Mouse (Mus musculus): ENCODE measurements around the gene Snx13. TPM values are rescaled to one million over a fixed set of nuclear protein-coding genes. Genes with fewer than 3 reads are reported as not detected.

Gene Snx13
- polyA plus RNA-seq, 1 experiment = 39.0 TPM

GRCm38 (mm10) chr12:35016481-35017250 lies 30.3 kb upstream of the Snx13 start:
- Histone ChIP-seq H3K4me1 (ENCODE audit: control insufficient read depth, insufficient read depth, low read length) (peaks cover 14% of the 10 kb centered on the region), H3K4me3 (ENCODE audit: insufficient read depth, low read length) (no peak overlapping the region), H3K27ac (ENCODE audit: insufficient read depth, low read depth, low read length) (no peak overlapping the region)
- TF ChIP-seq CTCF (IDR thresholded peaks at IDR 0.05; ENCODE audit: low read depth, low read length) (no peak), POLR2A (IDR thresholded peaks at IDR 0.05; ENCODE audit: borderline replicate concordance, low read depth, low read length) (no peak)

GRCm38 (mm10) chr12:35018679-35019237 lies 28.2 kb upstream of the Snx13 start:
- H3K4me3 ChIP-seq (ENCODE audit: insufficient read depth, low read length) = no peak overlapping the region
- peaks cover 9% of the 10 kb centered on the region for H3K4me1 ChIP-seq (ENCODE audit: control insufficient read depth, insufficient read depth, low read length)
- H3K27ac ChIP-seq (ENCODE audit: insufficient read depth, low read depth, low read length) = peak overlapping the region; percentile 41
- TF ChIP-seq POLR2A (IDR thresholded peaks at IDR 0.05; ENCODE audit: borderline replicate concordance, low read depth, low read length) (no peak), CTCF (IDR thresholded peaks at IDR 0.05; ENCODE audit: low read depth, low read length) (no peak)

GRCm38 (mm10) chr12:35021285-35021684 lies 25.7 kb upstream of the Snx13 start:
- Histone ChIP-seq H3K4me1 (ENCODE audit: control insufficient read depth, insufficient read depth, low read length) (peaks cover 16% of the 10 kb centered on the region), H3K27ac (ENCODE audit: insufficient read depth, low read depth, low read length) (no peak overlapping the region), H3K4me3 (ENCODE audit: insufficient read depth, low read length) (no peak overlapping the region)
- no peak for TF ChIP-seq CTCF (IDR thresholded peaks at IDR 0.05; ENCODE audit: low read depth, low read length)
- no peak for TF ChIP-seq POLR2A (IDR thresholded peaks at IDR 0.05; ENCODE audit: borderline replicate concordance, low read depth, low read length)

- Histone ChIP-seq H3K27ac (ENCODE audit: insufficient read depth, low read depth, low read length) (no peak overlapping the region), H3K4me3 (ENCODE audit: insufficient read depth, low read length) (no peak overlapping the region), H3K4me1 (ENCODE audit: control insufficient read depth, insufficient read depth, low read length) (peaks cover 20% of the 10 kb centered on the region)
- TF ChIP-seq POLR2A (IDR thresholded peaks at IDR 0.05; ENCODE audit: borderline replicate concordance, low read depth, low read length) (no peak), CTCF (IDR thresholded peaks at IDR 0.05; ENCODE audit: low read depth, low read length) (no peak)
These were observed 24.9 kb upstream of the Snx13 start for GRCm38 (mm10) chr12:35022066-35022465.

GRCm38 (mm10) chr12:35025916-35026432 lies 21.0 kb upstream of the Snx13 start:
- H3K4me1 ChIP-seq (ENCODE audit: control insufficient read depth, insufficient read depth, low read length) = peaks cover 11% of the 10 kb centered on the region
- H3K27ac ChIP-seq (ENCODE audit: insufficient read depth, low read depth, low read length) = peak overlapping the region; percentile 74
- H3K4me3 ChIP-seq (ENCODE audit: insufficient read depth, low read length) = no peak overlapping the region
- TF ChIP-seq CTCF (IDR thresholded peaks at IDR 0.05; ENCODE audit: low read depth, low read length) (no peak), POLR2A (IDR thresholded peaks at IDR 0.05; ENCODE audit: borderline replicate concordance, low read depth, low read length) (no peak)

GRCm38 (mm10) chr12:35027533-35027932 lies 19.5 kb upstream of the Snx13 start:
- Histone ChIP-seq H3K4me1 (ENCODE audit: control insufficient read depth, insufficient read depth, low read length) (peaks cover 11% of the 10 kb centered on the region), H3K4me3 (ENCODE audit: insufficient read depth, low read length) (no peak overlapping the region), H3K27ac (ENCODE audit: insufficient read depth, low read depth, low read length) (no peak overlapping the region)
- TF ChIP-seq POLR2A (IDR thresholded peaks at IDR 0.05; ENCODE audit: borderline replicate concordance, low read depth, low read length) = no peak
- TF ChIP-seq CTCF (IDR thresholded peaks at IDR 0.05; ENCODE audit: low read depth, low read length) = no peak

GRCm38 (mm10) chr12:35038668-35039570 lies 8.1 kb upstream of the Snx13 start:
- TF ChIP-seq POLR2A (IDR thresholded peaks at IDR 0.05; ENCODE audit: borderline replicate concordance, low read depth, low read length) (no peak), CTCF (IDR thresholded peaks at IDR 0.05; ENCODE audit: low read depth, low read length) (no peak)
- Histone ChIP-seq H3K4me1 (ENCODE audit: control insufficient read depth, insufficient read depth, low read length) (peaks cover 31% of the 10 kb centered on the region), H3K4me3 (ENCODE audit: insufficient read depth, low read length) (peak overlapping the region; percentile 58), H3K27ac (ENCODE audit: insufficient read depth, low read depth, low read length) (peak overlapping the region; percentile 97)

- no peak for TF ChIP-seq CTCF (IDR thresholded peaks at IDR 0.05; ENCODE audit: low read depth, low read length)
- no peak for TF ChIP-seq POLR2A (IDR thresholded peaks at IDR 0.05; ENCODE audit: borderline replicate concordance, low read depth, low read length)
- Histone ChIP-seq H3K27ac (ENCODE audit: insufficient read depth, low read depth, low read length) (peak overlapping the region; percentile 97), H3K4me1 (ENCODE audit: control insufficient read depth, insufficient read depth, low read length) (peaks cover 33% of the 10 kb centered on the region), H3K4me3 (ENCODE audit: insufficient read depth, low read length) (no peak overlapping the region)
These were observed 7.4 kb upstream of the Snx13 start for GRCm38 (mm10) chr12:35039571-35039936.

GRCm38 (mm10) chr12:35041964-35042363 lies 5.0 kb upstream of the Snx13 start:
- Histone ChIP-seq H3K4me3 (ENCODE audit: insufficient read depth, low read length) (no peak overlapping the region), H3K27ac (ENCODE audit: insufficient read depth, low read depth, low read length) (no peak overlapping the region)
- TF ChIP-seq CTCF (IDR thresholded peaks at IDR 0.05; ENCODE audit: low read depth, low read length) = no peak
- no peak for TF ChIP-seq POLR2A (IDR thresholded peaks at IDR 0.05; ENCODE audit: borderline replicate concordance, low read depth, low read length)

More at GRCm38 (mm10) chr12:35041964-35042363, 5.0 kb upstream of the Snx13 start:
- H3K4me1 ChIP-seq (ENCODE audit: control insufficient read depth, insufficient read depth, low read length) = peaks cover 29% of the 10 kb centered on the region
